ENCODE assay signal across 34 mouse cellular contexts in the genomic region with DNA sequence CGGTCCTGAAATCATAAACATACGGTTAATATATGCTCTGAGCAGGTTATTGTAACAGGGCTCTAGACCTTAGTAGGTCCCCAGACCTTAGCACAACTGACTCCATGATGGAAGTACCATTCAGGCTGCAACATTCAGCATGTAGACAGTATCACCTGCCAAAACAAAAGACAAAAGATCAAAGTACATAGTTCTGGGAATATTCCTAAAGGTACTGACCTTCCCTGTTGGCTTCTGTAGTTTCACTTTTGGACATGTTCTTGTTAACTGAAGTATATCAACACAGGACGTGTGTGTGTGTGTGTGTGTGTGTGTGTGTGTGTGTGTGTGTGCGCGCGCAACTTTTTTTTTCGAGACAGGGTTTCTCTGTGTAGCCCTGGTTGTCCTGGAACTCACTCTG. TPM values are rescaled to one million over a fixed set of nuclear protein-coding genes. Genes with fewer than 3 reads are reported as not detected.
"Had no signal": no experiment of that assay in that cellular context is flagged by ENCODE, and none has a peak within 500 bp of the region (broad histone marks: within the 10 kb centered on the region; RNA-seq: fewer than 3 reads in every experiment).

No protein-coding gene starts in this region.

- H3K4me3 ChIP-seq: embryonic facial prominence, embryonic 10.5 days; embryonic facial prominence, embryonic 12.5 days; embryonic facial prominence, embryonic 13.5 days; embryonic facial prominence, embryonic 15.5 days; forebrain, embryonic 10.5 days; forebrain, embryonic 12.5 days; forebrain, embryonic 13.5 days; heart, adult 2 months had no signal

- H3K36me3 ChIP-seq: embryonic facial prominence, embryonic 10.5 days; embryonic facial prominence, embryonic 12.5 days; embryonic facial prominence, embryonic 13.5 days; embryonic facial prominence, embryonic 15.5 days; forebrain, embryonic 10.5 days; forebrain, embryonic 12.5 days; forebrain, embryonic 15.5 days had no signal

- H3K4me2 ChIP-seq: embryonic facial prominence, embryonic 12.5 days; embryonic facial prominence, embryonic 15.5 days had no signal

- DNase-seq: cerebellum, adult 9-10 months; cerebellum, adult 9-11 months; cerebellum, postnatal 10 days; cerebellum, postnatal 14 days; cerebellum, postnatal 25 days; cerebellum, postnatal 36 days; embryo, embryonic 11 days; forebrain, postnatal 0 days; gastrocnemius, adult 2 months; gastrocnemius, postnatal 10 days; gastrocnemius, postnatal 14 days; gastrocnemius, postnatal 25 days; gastrocnemius, postnatal 36 days; heart, adult 11 months; heart, adult 18-20 months; heart, adult 2 months had no signal

- H3K9ac ChIP-seq: embryonic facial prominence, embryonic 12.5 days; embryonic facial prominence, embryonic 13.5 days; embryonic facial prominence, embryonic 15.5 days; forebrain, embryonic 12.5 days; forebrain, embryonic 13.5 days; forebrain, embryonic 15.5 days; forebrain, postnatal 0 days had no signal

- ATAC-seq: forebrain, postnatal 0 days had no signal

- H3K9me3 ChIP-seq: embryonic facial prominence, embryonic 10.5 days; embryonic facial prominence, embryonic 12.5 days; embryonic facial prominence, embryonic 13.5 days; embryonic facial prominence, embryonic 15.5 days; forebrain, embryonic 10.5 days; forebrain, embryonic 12.5 days; forebrain, embryonic 13.5 days; forebrain, embryonic 15.5 days had no signal

- H3K27me3 ChIP-seq: embryonic facial prominence, embryonic 12.5 days; embryonic facial prominence, embryonic 13.5 days; embryonic facial prominence, embryonic 15.5 days; forebrain, embryonic 12.5 days; forebrain, embryonic 13.5 days; forebrain, embryonic 15.5 days had no signal

- H3K27ac ChIP-seq: embryonic facial prominence, embryonic 10.5 days; embryonic facial prominence, embryonic 12.5 days; embryonic facial prominence, embryonic 13.5 days; embryonic facial prominence, embryonic 15.5 days; forebrain, embryonic 12.5 days; forebrain, embryonic 13.5 days; gastrocnemius, adult 2 months; heart, adult 2 months had no signal

RNA-seq across cellular contexts. Expression of a gene that starts 43.1 kb away (rescaled TPM):
- total RNA-seq: common myeloid progenitor, adult 5-6 weeks; gastrocnemius, adult 18-20 months; gastrocnemius, adult 2 months; gastrocnemius, adult 8-10 months; gastrocnemius, postnatal 10 days; gastrocnemius, postnatal 14 days; gastrocnemius, postnatal 25 days; gastrocnemius, postnatal 36 days; gastrocnemius, postnatal 4 days; granulocyte monocyte progenitor cell, adult 5-6 weeks; heart, adult 18-20 months; heart, adult 2 months; heart, adult 8-10 months had no signal
- polyA plus RNA-seq: embryonic facial prominence, embryonic 11.5 days; embryonic facial prominence, embryonic 13.5 days; erythroblast, embryonic 14.5 days; forebrain, embryonic 14.5 days; frontal cortex, adult 2 months had no signal
